Mouse (Mus musculus) intestine, postnatal 0 days (tissue): ENCODE measurements at regions not wholly inside any gene's neighbourhood (a gene's known extent, or its start where the extent isn't known, plus 50 kb on each side); places are given as distances from the start of the nearest gene placed in this dataset.

Source experiments
- ATAC-seq: fragments of 200-750 bp; cut with Nextera tagmentation; 2 replicates; pipeline ENCODE4 v1.8.0; 2017; ENCODE audit warnings: mild to moderate bottlenecking, moderate TSS enrichment, moderate library complexity
- H3K27ac ChIP-seq: fragments of 300-500 bp; sonication (generic); 2 replicates; pipeline ENCODE4 v1.5.1; 2014; ENCODE audit warnings: mild to moderate bottlenecking, low read depth, low read length, moderate library complexity
- H3K27me3 ChIP-seq: fragments of 300-500 bp; sonication (generic); replicated peaks from 2 replicates; pipeline ENCODE4 v1.6.1; 2014; ENCODE audit warnings: low read length, mixed read lengths; ENCODE audit not compliant: control insufficient read depth, insufficient read depth
- H3K36me3 ChIP-seq: fragments of 300-500 bp; sonication (generic); 2 replicates; pipeline ENCODE4 v1.6.1; 2014; ENCODE audit warnings: mild to moderate bottlenecking, moderate library complexity; ENCODE audit not compliant: control insufficient read depth, insufficient read depth
- H3K4me1 ChIP-seq: fragments of 300-500 bp; sonication (generic); replicated peaks from 2 replicates; pipeline ENCODE4 v1.6.1; 2014; ENCODE audit warnings: antibody characterized with exemption, low read length, mixed read lengths; ENCODE audit not compliant: control insufficient read depth, insufficient read depth
- H3K4me2 ChIP-seq: fragments of 300-500 bp; sonication (generic); replicated peaks from 2 replicates; pipeline ENCODE4 v1.6.1; 2014; ENCODE audit warnings: low read depth, mild to moderate bottlenecking, moderate library complexity
- H3K4me3 ChIP-seq: fragments of 300-500 bp; sonication (generic); 2 replicates; pipeline ENCODE4 v1.5.1; 2014; ENCODE audit warnings: low read depth, low read length
- H3K9ac ChIP-seq: fragments of 300-500 bp; sonication (generic); 2 replicates; pipeline ENCODE4 v1.6.1; 2014; ENCODE audit warnings: mild to moderate bottlenecking, low read depth, low read length
- H3K9me3 ChIP-seq: fragments of 300-500 bp; sonication (generic); 2 replicates; pipeline ENCODE4 v1.6.1; 2016; ENCODE audit warnings: mixed run types; ENCODE audit not compliant: control insufficient read depth
- CTCF ChIP-seq: sonication (generic); IDR thresholded peaks from 2 replicates; pipeline ENCODE4 v1.5.1; 2016; ENCODE audit warnings: low read depth, mild to moderate bottlenecking, control low read depth, antibody characterized with exemption, moderate library complexity
- WGBS: fragments of 180-500 bp; shearing (Covaris S2); extraction: QIAGEN DNeasy Blood & Tissue Kit; methylation state at CpG from one replicate; pipeline ENCODE4 v1.1.7; 2014; 5-methylcytosine and 5-hydroxymethylcytosine counted together

- 87% methylated on average over 5 of the region's 5 CpGs for WGBS
- no peaks in the 10 kb centered on the region for H3K9me3 ChIP-seq
- no peak for ATAC-seq
Measured at GRCm38 (mm10) chr11:18127488-18127887, 173.8 kb upstream of the Etaa1 start.

GRCm38 (mm10) chr11:18123031-18123430 is 169.4 kb upstream of the Etaa1 start:
- TF ChIP-seq CTCF, result no peak
- H3K4me2 ChIP-seq, result no peak overlapping the region
- ATAC-seq, result no peak
- H3K4me1 ChIP-seq, result no peaks in the 10 kb centered on the region
- no peaks in the 10 kb centered on the region for H3K9me3 ChIP-seq
- H3K36me3 ChIP-seq, result no peaks in the 10 kb centered on the region
- H3K27me3 ChIP-seq, result no peaks in the 10 kb centered on the region
- no peak overlapping the region for H3K27ac ChIP-seq
- 86% methylated on average over 6 of the region's 6 CpGs for WGBS
- no peak overlapping the region for H3K9ac ChIP-seq
- no peak overlapping the region for H3K4me3 ChIP-seq

More at GRCm38 (mm10) chr11:18127488-18127887, 173.8 kb upstream of the Etaa1 start:
- Histone ChIP-seq H3K4me3 (no peak overlapping the region), H3K4me1 (no peaks in the 10 kb centered on the region), H3K27me3 (no peaks in the 10 kb centered on the region), H3K9ac (no peak overlapping the region), H3K36me3 (no peaks in the 10 kb centered on the region), H3K27ac (no peak overlapping the region), H3K4me2 (no peak overlapping the region)
- TF ChIP-seq CTCF, result no peak

GRCm38 (mm10) chr11:18122616-18123015 is 168.9 kb upstream of the Etaa1 start:
- Histone ChIP-seq H3K27ac (no peak overlapping the region), H3K9me3 (no peaks in the 10 kb centered on the region), H3K4me3 (no peak overlapping the region), H3K27me3 (no peaks in the 10 kb centered on the region), H3K4me1 (no peaks in the 10 kb centered on the region), H3K36me3 (no peaks in the 10 kb centered on the region), H3K9ac (no peak overlapping the region), H3K4me2 (no peak overlapping the region)
- WGBS, result 38% methylated on average over 2 of the region's 2 CpGs
- ATAC-seq, result no peak
- TF ChIP-seq CTCF, result no peak

GRCm38 (mm10) chr11:18115693-18116450 is 162.2 kb upstream of the Etaa1 start:
- 54% methylated on average over 9 of the region's 9 CpGs for WGBS
- TF ChIP-seq CTCF, result no peak
- H3K4me2 ChIP-seq, result no peak overlapping the region
- H3K27me3 ChIP-seq, result no peaks in the 10 kb centered on the region
- H3K9me3 ChIP-seq, result no peaks in the 10 kb centered on the region
- no peak overlapping the region for H3K27ac ChIP-seq
- no peak overlapping the region for H3K9ac ChIP-seq
- ATAC-seq, result no peak
- H3K4me1 ChIP-seq, result no peaks in the 10 kb centered on the region
- no peaks in the 10 kb centered on the region for H3K36me3 ChIP-seq
- no peak overlapping the region for H3K4me3 ChIP-seq

GRCm38 (mm10) chr11:18102841-18103240 is 149.2 kb upstream of the Etaa1 start:
- no peak for TF ChIP-seq CTCF
- ATAC-seq, result no peak
- no peaks in the 10 kb centered on the region for H3K36me3 ChIP-seq
- no peaks in the 10 kb centered on the region for H3K27me3 ChIP-seq
- no peak overlapping the region for H3K4me2 ChIP-seq
- no peak overlapping the region for H3K9ac ChIP-seq
- H3K4me1 ChIP-seq, result no peaks in the 10 kb centered on the region
- no peaks in the 10 kb centered on the region for H3K9me3 ChIP-seq
- no peak overlapping the region for H3K27ac ChIP-seq
- WGBS, result 77% methylated on average over 3 of the region's 3 CpGs
- H3K4me3 ChIP-seq, result no peak overlapping the region

DNA sequence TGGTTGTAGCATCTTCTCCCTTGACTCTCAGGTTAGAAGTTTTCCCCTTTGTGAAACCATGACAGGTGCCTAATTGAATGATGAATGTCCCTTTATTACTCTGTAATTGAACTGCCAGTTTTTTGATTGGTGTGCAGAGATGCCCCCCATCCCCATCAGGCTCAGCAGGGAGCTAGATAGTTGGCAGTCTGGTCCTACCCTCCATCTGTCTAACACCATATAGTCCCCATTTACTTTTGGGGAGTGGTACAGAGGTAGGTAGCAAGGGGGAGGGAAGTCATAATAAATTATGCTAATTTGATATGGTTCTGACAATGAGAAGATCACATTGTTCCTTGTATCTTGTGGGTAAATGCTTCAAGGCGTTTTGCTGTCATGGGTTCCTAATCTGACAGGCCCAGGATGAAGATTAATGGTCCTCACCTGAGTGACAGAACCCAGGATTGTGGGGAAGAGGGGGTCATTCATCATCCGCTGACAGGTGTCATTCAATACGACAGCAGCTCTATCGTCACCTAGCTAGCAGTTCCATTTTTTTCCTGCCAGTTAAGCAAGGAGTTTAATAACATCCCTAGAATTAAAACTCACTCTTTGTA is 122.3 kb upstream of the Etaa1 start:
- Histone ChIP-seq H3K9me3 (no peaks in the 10 kb centered on the region), H3K4me3 (no peak overlapping the region), H3K27me3 (no peaks in the 10 kb centered on the region), H3K36me3 (no peaks in the 10 kb centered on the region), H3K4me2 (no peak overlapping the region), H3K9ac (no peak overlapping the region), H3K27ac (no peak overlapping the region), H3K4me1 (no peaks in the 10 kb centered on the region)
- TF ChIP-seq CTCF, result no peak
- ATAC-seq, result no peak
- WGBS, result 69% methylated on average over 4 of the region's 4 CpGs
